Mouse (Mus musculus) intestine, embryonic 16.5 days (tissue): ENCODE data around the gene Ppfibp1. TPM values are rescaled to one million over a fixed set of nuclear protein-coding genes. Genes with fewer than 3 reads are reported as not detected.
"Not testable (repeated sequence)": the region's sequence is repeated elsewhere in the genome, so short reads cannot be mapped to it uniquely, and the experiment has no call there.

Experiments used
- ATAC-seq: fragments of 200-750 bp; cut with Nextera tagmentation; 2 replicates; pipeline ENCODE4 v1.8.0; 2017; ENCODE audit warnings: moderate TSS enrichment, moderate library complexity
- H3K27ac ChIP-seq: fragments of 300-500 bp; sonication (generic); 2 replicates; pipeline ENCODE4 v1.5.1; 2014; ENCODE audit warnings: mild to moderate bottlenecking, low read length
- H3K27me3 ChIP-seq: fragments of 300-500 bp; sonication (generic); replicated peaks from 2 replicates; pipeline ENCODE4 v1.6.1; 2014; ENCODE audit warnings: low read length, control low read depth, mixed read lengths; ENCODE audit not compliant: control insufficient read depth, insufficient read depth
- H3K36me3 ChIP-seq: fragments of 300-500 bp; sonication (generic); 2 replicates; pipeline ENCODE4 v1.6.1; 2014; ENCODE audit warnings: low read length, control low read depth; ENCODE audit not compliant: control insufficient read depth, insufficient read depth
- H3K4me1 ChIP-seq: fragments of 300-500 bp; sonication (generic); 2 replicates; pipeline ENCODE4 v1.6.1; 2014; ENCODE audit warnings: low read length, control low read depth, mixed read lengths; ENCODE audit not compliant: control insufficient read depth, insufficient read depth
- H3K4me2 ChIP-seq: fragments of 300-500 bp; sonication (generic); 2 replicates; pipeline ENCODE4 v1.6.1; 2014; ENCODE audit warnings: low read depth, low read length, control low read depth
- H3K4me3 ChIP-seq: fragments of 300-500 bp; sonication (generic); 2 replicates; pipeline ENCODE4 v1.5.1; 2014; ENCODE audit warnings: mild to moderate bottlenecking, low read length
- H3K9ac ChIP-seq: fragments of 300-500 bp; sonication (generic); 2 replicates; pipeline ENCODE4 v1.6.1; 2014; ENCODE audit warnings: low read depth, low read length
- H3K9me3 ChIP-seq: fragments of 300-500 bp; sonication (generic); 2 replicates; pipeline ENCODE4 v1.6.1; 2016; ENCODE audit warnings: low read length, control low read depth; ENCODE audit not compliant: control insufficient read depth
- WGBS: fragments of 180-500 bp; shearing (Covaris S2); extraction: QIAGEN DNeasy Blood & Tissue Kit; methylation state at CpG from one replicate; pipeline ENCODE4 v1.1.7; 2014; 5-methylcytosine and 5-hydroxymethylcytosine counted together
- polyA plus RNA-seq: library from polyadenylated mRNA; unstranded; fragments of >200 nt; fragmentation: Nextera tagmentation; extraction: Ambion mirVana; gene quantifications from 2 replicates; pipeline ENCODE4 v1.2.1, GENCODE M21; 2015

The Ppfibp1 gene
- polyA plus RNA-seq, 1 experiment from 2014 or later = 31.8 TPM

- Histone ChIP-seq H3K9me3 (peaks cover 4% of the 10 kb centered on the region; the same call in 1 of the 2 replicates), H3K9ac (no peak overlapping the region), H3K36me3 (no peaks in the 10 kb centered on the region), H3K27ac (no peak overlapping the region), H3K4me3 (no peak overlapping the region), H3K27me3 (no peaks in the 10 kb centered on the region), H3K4me1 (no peaks in the 10 kb centered on the region), H3K4me2 (no peak overlapping the region)
- 64% methylated on average over 4 of the region's 4 CpGs for WGBS
- ATAC-seq = no peak
These were observed 35.5 kb upstream of the Ppfibp1 start for GRCm38 (mm10) chr6:146852739-146853138.

DNA sequence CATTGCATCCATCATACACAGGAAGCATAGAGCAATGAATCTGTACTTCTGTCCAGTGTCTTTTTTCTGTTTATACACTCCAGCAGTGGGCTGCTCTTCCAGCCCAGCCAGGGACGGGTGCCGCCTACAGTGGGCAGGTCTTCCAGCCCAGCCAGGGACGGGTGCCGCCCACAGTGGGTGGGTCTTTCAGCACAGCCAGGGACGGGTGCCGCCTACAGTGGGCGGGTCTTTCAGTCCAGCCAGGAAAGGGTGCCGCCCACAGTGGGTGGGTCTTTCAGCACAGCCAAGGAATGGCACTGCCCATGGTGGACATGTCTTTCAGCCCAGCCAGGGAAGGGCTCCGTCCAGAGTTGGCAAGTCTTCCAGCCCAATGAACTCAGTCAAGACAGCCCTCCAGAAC lies 33.1 kb upstream of the Ppfibp1 start:
- Histone ChIP-seq H3K4me3 (no peak overlapping the region), H3K9ac (no peak overlapping the region), H3K4me2 (no peak overlapping the region), H3K4me1 (no peaks in the 10 kb centered on the region), H3K36me3 (no peaks in the 10 kb centered on the region), H3K27ac (no peak overlapping the region), H3K27me3 (no peaks in the 10 kb centered on the region), H3K9me3 (peaks cover 4% of the 10 kb centered on the region; the same call in 1 of the 2 replicates)
- peak; percentile 42 for ATAC-seq
- WGBS = 93% methylated on average over 9 of the region's 9 CpGs

DNA sequence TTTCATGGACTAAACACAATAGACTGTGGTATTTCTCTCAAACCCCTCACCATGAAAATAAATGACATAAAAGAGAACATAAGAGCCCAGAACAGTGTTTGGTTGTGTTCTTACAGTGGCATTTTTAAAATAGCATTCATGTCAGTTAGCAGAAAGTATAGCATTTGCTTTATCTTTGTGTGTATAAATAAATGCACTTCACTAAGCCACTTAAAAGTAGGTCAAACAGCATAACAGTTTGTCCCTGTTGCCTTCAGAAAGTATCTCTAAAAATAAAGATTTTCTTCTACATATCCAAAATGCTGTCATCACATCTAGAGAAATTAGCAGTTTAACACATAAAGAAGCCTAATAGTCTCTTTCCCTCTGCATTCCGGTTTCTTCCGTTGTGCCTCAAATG lies 30.9 kb upstream of the Ppfibp1 start:
- Histone ChIP-seq H3K9ac (no peak overlapping the region), H3K27ac (no peak overlapping the region), H3K9me3 (peaks cover 4% of the 10 kb centered on the region; the same call in 1 of the 2 replicates), H3K4me1 (no peaks in the 10 kb centered on the region), H3K4me2 (no peak overlapping the region), H3K27me3 (no peaks in the 10 kb centered on the region), H3K4me3 (no peak overlapping the region), H3K36me3 (no peaks in the 10 kb centered on the region)
- WGBS = 82% methylated on average over 2 of the region's 2 CpGs
- ATAC-seq = no peak

GRCm38 (mm10) chr6:146863154-146863553 lies 25.1 kb upstream of the Ppfibp1 start:
- no peaks in the 10 kb centered on the region for H3K9me3 ChIP-seq
- no peak for ATAC-seq
- no peak overlapping the region for H3K27ac ChIP-seq
- H3K27me3 ChIP-seq = no peaks in the 10 kb centered on the region
- no peaks in the 10 kb centered on the region for H3K4me1 ChIP-seq
- WGBS = 90% methylated on average over 2 of the region's 2 CpGs
- H3K9ac ChIP-seq = no peak overlapping the region
- H3K36me3 ChIP-seq = no peaks in the 10 kb centered on the region
- H3K4me2 ChIP-seq = no peak overlapping the region
- no peak overlapping the region for H3K4me3 ChIP-seq

DNA sequence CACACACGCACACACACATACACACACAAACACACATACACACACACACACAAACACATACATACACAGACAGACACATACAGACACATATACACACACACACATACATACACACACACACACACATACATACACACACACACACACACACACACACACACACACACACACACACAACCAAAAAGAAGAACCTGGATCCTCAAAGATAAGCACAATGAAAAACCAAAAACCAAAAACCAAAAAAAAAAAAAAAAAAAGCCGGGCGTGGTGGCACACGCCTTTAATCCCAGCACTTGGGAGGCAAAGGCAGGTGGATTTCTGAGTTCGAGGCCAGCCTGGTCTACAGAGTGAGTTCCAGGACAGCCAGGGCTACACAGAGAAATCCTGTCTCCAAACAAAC lies 23.9 kb upstream of the Ppfibp1 start:
- H3K9ac ChIP-seq, H3K4me3 ChIP-seq, H3K27ac ChIP-seq, H3K27me3 ChIP-seq, H3K36me3 ChIP-seq, H3K4me1 ChIP-seq, H3K9me3 ChIP-seq, ATAC-seq, H3K4me2 ChIP-seq: not testable (repeated sequence)
- WGBS = 94% methylated on average over 4 of the region's 5 CpGs

GRCm38 (mm10) chr6:146865701-146866100 lies 22.6 kb upstream of the Ppfibp1 start:
- Histone ChIP-seq H3K36me3 (no peaks in the 10 kb centered on the region), H3K9me3 (no peaks in the 10 kb centered on the region), H3K27me3 (no peaks in the 10 kb centered on the region), H3K27ac (no peak overlapping the region), H3K4me1 (no peaks in the 10 kb centered on the region), H3K9ac (no peak overlapping the region), H3K4me3 (no peak overlapping the region), H3K4me2 (no peak overlapping the region)
- 88% methylated on average over 4 of the region's 4 CpGs for WGBS
- ATAC-seq = no peak

GRCm38 (mm10) chr6:146871975-146872374 lies 16.3 kb upstream of the Ppfibp1 start:
- ATAC-seq = no peak
- H3K9ac ChIP-seq = no peak overlapping the region
- peaks cover 2% of the 10 kb centered on the region; the same call in 1 of the 2 replicates for H3K9me3 ChIP-seq
- WGBS = 90% methylated on average over 4 of the region's 4 CpGs
- no peak overlapping the region for H3K4me3 ChIP-seq
- H3K36me3 ChIP-seq = no peaks in the 10 kb centered on the region
- no peak overlapping the region for H3K4me2 ChIP-seq
- no peaks in the 10 kb centered on the region for H3K27me3 ChIP-seq
- H3K27ac ChIP-seq = no peak overlapping the region
- H3K4me1 ChIP-seq = no peaks in the 10 kb centered on the region

DNA sequence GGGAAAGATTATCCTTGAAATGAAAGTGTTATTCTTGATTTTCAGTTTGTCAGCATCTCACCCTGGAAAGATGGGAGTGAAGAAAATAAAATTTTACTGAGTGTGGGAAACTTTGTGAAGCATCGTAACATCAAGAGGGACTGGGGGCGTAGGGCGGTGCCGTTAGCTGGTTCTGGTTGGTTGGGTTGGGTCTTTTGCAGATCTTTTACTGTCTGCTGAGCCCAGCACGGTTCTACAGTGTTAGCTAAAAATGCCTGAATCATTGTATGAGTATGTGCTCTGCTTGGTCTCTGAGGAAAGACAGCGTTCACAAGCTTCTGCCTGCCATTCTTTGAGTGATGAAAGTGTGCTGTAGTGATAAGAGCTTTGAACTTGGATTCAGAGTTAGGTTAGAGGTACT lies 13.9 kb upstream of the Ppfibp1 start:
- Histone ChIP-seq H3K36me3 (no peaks in the 10 kb centered on the region), H3K4me3 (no peak overlapping the region), H3K4me2 (no peak overlapping the region), H3K9ac (no peak overlapping the region), H3K9me3 (peaks cover 5% of the 10 kb centered on the region; the same call in 1 of the 2 replicates), H3K4me1 (no peaks in the 10 kb centered on the region), H3K27ac (no peak overlapping the region), H3K27me3 (no peaks in the 10 kb centered on the region)
- no peak for ATAC-seq
- WGBS = 81% methylated on average over 6 of the region's 6 CpGs

DNA sequence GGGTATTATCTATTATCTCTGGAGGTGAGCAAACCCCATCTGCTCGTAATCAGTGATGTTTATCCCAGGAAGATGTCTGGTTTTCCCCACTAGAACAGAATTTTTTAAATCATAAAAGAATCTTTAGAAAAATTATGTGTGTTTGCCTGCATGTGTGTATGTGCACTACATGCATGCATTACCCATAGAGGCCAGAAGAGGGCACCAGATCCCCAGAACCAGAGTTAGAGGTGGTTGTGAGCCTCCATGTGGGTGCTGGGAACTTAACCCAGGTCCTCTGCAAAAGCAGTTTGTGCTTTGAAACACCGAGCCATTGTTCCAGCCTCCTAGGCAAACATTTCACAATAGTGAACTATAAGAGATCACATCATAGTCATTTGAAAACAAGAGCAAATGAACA lies 11.5 kb upstream of the Ppfibp1 start:
- no peak overlapping the region for H3K4me3 ChIP-seq
- peaks cover 5% of the 10 kb centered on the region; the same call in 1 of the 2 replicates for H3K9me3 ChIP-seq
- no peak overlapping the region for H3K27ac ChIP-seq
- no peak for ATAC-seq
- no peaks in the 10 kb centered on the region for H3K27me3 ChIP-seq
- H3K36me3 ChIP-seq = no peaks in the 10 kb centered on the region
- 90% methylated on average over 2 of the region's 2 CpGs for WGBS
- H3K9ac ChIP-seq = no peak overlapping the region
- no peak overlapping the region for H3K4me2 ChIP-seq
- no peaks in the 10 kb centered on the region for H3K4me1 ChIP-seq

GRCm38 (mm10) chr6:146877425-146878045 lies 10.8 kb upstream of the Ppfibp1 start:
- H3K4me2 ChIP-seq = no peak overlapping the region
- no peaks in the 10 kb centered on the region for H3K36me3 ChIP-seq
- no peak overlapping the region for H3K9ac ChIP-seq
- no peak for ATAC-seq
- no peaks in the 10 kb centered on the region for H3K4me1 ChIP-seq
- H3K27ac ChIP-seq = no peak overlapping the region
- H3K9me3 ChIP-seq = peaks cover 5% of the 10 kb centered on the region; the same call in 1 of the 2 replicates
- WGBS = 91% methylated on average over 12 of the region's 12 CpGs
- no peak overlapping the region for H3K4me3 ChIP-seq
- no peaks in the 10 kb centered on the region for H3K27me3 ChIP-seq
